Mouse (Mus musculus) 3T3-L1 (cell line): ENCODE results near the gene Olfm2.

Experiments used
- DNase-seq: peaks from one replicate; pipeline ENCODE4 v3.0.0-alpha.2; 2015; ENCODE audit warnings: low read depth, low spot score

Gene Olfm2

DNA sequence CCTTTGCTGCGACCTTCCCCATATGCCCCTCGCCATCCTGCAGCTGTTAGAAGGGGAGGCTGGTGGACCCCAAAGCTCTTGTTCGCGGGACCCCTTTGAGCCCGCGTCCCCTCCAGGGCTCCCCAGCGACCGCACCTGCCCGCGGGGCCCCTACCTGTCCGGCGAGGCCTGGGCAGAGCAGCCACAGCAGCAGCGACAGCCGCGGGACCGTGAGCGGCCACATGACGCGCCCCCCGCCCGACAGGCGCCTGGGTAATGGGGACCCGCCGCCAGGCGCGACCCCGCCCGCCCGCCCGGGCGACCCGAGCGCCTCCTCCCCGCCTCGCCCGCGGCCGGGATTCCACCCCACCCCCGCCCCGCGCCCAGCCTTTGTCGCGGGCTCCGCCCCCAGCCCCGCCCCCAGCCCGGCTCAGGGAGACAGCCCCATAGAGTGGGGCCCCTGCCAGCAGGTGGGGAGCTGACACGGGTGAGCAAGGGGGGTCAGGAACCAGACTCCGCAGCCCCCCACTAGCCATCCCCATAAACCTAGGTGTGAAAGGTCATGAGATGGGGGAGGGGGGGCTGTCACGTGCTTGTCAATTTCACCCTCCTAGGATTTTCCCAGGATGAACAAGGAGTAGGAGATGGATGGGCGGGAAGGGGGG lies at the start of gene Olfm2:
Gene Olfm2 (minus strand): TSS at position 333 of the 644 bp plus-strand sequence.
- no peak for DNase-seq

DNA sequence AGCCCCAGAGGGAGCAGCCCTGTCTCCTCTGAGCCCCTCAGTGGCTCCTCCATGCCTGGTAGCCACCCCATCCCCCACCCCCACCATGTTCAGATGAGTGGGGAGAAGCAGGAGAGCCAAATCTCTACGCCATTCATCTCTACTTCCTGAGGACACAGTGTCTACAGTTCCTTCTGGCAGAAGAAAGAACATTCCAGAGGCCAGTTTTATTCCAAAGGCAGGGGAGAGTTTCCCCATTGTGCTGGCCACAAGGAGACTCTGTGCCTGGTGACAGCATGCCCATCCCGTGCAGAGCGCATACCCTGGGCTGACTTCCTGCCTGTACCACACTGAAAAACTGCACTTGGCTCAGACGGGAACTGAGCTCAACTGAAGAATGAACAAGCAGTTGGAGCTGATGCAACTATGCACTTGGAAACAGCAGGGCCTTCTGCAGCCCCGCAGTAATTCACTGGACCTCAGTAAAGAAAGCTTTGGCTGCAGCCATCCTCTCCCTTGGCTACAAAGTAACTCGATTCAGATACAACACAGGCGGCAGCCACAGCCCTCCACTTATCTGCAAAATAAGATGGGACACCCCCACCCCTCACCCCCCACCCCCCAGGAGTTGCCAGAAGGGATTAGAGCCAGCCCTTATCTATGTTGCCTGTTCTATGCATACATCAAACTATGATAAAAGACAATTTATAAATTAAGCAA lies 48.1 kb upstream of the Olfm2 start:
- DNase-seq = peak; percentile 71

DNA sequence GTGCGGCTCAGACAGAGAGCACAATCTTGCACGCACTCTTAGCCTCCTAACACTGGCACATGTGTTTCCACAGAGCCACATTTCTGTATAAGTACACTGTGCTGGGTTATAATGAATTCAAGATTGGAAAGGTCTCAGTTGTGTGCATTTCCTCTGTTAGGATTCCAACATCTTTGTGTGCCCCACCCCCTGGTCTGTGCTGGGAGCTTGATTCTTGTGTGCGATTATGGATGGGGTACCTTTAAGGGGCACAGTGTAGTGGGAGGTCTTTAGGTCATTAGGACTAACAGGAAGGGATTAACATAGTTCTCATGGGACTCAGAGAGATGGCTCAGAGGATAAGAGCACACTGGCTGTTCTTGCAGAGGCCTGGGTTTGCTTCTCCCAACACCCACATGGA lies 44.2 kb upstream of the Olfm2 start:
- DNase-seq = no peak

DNA sequence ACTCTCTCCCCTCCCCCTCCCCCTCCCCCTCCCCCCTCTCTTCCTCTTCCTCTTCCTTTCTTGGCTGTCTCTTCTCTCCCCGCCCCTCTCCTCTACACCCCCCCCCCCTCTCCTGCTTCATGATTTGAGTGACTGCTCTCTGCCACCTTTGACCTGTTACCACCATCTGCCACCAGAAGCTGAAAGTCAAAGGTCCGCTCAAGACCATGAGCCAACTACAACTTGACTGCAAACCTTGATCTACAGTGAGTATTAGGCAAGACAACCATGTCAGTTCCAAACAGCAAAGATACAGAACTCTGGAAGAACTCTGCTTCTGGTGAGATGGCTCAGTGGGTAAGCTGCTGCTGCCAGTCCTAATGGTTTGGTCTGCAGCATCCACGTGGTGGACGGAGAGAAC lies 43.5 kb upstream of the Olfm2 start:
- no peak for DNase-seq

DNA sequence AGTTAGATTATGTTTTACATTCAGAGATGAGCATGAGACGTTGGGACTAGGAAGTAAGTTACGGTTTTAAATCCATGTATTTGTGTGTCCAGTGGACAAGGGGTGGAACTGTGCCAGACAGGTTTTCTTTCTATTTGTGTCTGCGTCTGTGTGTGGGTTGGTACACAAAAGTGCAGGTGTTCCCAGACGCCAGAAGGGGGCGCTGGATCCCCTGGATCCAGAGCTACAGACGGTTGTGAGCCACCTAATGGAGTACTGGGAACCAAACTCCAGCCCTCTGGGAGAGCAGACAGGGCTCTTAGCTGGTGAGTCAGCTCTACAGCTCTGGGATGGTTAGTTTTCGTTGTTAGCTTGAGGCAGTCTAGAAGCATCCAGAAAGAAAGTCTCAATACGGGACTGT lies 41.8 kb upstream of the Olfm2 start:
- no peak for DNase-seq

DNA sequence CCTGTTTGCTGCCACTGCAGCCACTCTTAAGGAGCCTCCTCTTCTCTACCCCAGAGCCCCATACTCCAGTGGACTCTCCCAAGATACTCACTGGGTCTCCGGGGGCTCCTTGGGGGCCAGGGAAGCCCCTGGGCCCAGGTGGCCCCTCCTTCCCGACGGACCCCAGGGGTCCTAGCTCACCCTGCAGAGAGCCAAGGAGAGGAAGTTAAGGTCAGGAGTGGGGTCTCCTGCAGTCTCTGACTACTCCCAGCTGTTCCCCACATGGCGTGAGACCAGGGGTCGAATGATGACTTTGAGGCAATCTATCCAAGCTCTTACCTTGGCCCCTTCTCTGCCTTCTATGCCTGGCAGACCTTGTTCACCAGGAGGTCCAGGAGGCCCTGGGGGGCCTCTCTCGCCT lies 38.9 kb upstream of the Olfm2 start:
- no peak for DNase-seq

DNA sequence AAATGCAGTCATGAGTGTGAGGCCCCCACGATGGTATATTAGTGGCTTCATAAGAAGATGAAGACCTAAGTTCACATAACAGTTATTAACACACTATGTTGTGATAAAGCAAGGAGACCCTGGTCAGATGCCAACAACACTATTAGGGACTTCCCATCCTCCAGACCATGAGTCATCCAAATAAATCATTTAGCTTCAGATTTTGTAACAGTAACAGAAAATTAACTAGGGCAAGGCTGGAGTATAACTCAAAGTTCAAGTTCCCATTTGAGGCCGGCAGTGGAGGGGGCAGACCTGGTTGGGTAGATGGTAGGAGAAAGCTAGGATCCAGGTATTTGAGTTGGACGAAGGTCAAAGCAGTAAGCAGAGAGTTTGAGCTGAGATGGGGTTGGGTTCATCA lies 35.1 kb upstream of the Olfm2 start:
- peak; percentile 79 for DNase-seq

DNA sequence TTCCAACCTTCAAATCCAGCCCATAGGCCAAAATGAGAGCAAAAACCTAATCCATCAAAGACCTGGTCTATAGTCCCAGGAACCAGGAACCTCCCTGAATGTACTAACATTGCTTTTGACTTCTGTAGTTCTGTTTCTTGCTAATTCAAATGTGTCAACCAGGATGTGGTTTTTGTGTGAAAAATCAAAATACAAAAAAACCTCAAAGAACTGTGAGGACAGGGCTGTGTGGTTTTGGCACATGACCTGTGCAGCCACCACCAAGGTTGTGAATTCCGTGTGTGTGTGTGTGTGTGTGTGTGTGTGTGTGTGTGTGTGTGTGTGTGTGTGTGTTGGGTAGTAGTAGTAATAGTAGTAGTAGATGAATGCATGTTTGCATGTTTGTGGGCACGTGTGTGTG lies 19.1 kb upstream of the Olfm2 start:
- DNase-seq = peak; percentile 32

DNA sequence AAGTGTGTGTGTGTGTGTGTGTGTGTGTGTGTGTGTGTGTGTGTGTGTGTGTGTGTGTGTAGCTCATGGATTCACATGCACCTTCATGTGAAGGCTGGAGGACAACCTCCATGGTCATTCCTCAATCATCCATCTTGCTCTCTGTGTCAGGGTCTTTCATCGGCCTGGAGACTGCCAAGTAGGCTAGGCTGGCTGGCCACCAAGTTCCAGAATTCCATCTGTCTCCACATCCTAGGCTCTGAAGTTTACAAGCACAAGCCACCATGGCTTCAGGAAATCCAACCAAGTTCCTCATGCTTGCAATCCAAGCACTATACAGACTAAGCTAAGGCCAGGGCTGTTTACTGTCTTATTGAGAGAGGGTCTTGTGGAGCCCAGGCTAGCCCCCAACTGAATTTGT lies 16.9 kb upstream of the Olfm2 start:
- peak; percentile 39 for DNase-seq

DNA sequence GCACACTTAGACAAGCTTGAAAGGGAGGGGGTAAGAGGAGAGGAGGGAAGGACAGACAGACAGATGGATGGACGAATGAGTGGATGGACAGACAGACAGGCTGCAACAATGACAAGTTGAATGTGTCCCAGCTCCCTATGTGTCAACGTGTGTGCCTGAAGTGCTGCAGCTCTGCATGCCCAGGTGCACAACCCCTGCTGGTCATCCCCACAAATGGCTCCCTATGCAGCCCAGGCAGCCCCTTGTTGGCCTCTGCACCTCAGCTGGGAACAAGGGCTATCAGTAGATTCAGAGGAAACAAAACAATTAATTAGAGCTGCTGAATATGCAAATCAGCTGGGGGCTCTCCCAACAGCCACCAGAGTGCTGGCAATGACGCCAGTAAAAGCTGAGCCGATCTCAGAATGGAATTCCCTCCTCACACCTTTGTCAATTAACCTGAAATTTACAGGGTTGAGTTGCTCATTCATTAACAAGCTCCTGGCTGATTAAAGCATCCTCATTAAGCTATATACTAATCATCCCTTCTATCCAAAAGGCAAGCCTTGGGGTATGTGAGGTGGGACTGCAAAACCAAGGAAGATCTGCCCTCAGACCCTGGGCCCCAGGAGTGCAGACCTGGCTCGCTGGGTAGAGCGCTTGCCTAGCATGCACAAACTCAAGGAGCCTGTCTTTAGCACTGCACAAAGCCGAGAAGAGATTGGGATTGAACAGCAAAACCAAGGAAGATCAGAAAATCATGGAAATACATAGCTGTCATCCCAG lies 16.2 kb upstream of the Olfm2 start:
- DNase-seq = no peak

DNA sequence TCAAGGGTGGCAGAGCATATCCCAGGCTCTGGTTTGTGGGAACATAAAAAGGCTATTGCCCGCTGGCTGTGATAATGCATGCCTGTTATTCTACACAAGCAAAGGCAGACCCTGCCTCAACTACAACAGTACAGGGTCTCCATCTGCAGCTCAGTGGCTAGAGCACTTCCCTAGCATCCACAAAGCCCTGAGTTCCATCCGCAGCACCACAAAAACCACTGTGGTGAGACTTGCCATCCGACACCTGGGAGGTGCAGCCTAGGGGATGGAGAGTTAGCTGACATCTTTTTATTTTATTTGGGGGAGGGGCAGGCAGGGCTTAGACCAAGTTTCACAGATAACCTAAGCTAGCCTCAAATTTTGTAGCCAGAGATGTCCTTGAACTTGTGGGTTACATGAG lies 15.2 kb upstream of the Olfm2 start:
- no peak for DNase-seq

DNA sequence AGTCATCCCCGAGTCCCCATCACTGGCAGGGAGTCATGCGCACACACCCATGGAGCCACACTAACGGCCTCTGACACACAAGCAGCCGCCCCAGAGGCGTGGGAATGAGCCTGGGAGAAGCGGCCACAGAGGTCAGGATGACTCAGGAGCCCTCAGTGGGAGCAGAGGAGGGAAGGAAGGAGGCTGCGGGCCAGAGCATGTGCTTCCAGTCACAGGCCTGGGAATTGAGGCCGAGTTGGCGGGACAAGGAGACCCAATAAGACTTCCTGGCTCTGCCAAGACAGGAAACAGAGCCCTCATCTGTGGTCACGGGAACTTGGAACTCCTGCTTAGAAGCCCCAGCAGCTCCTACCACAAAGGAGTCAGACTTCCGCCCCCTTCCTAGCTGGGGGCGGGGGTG lies 14.7 kb upstream of the Olfm2 start:
- peak; percentile 97 for DNase-seq

DNA sequence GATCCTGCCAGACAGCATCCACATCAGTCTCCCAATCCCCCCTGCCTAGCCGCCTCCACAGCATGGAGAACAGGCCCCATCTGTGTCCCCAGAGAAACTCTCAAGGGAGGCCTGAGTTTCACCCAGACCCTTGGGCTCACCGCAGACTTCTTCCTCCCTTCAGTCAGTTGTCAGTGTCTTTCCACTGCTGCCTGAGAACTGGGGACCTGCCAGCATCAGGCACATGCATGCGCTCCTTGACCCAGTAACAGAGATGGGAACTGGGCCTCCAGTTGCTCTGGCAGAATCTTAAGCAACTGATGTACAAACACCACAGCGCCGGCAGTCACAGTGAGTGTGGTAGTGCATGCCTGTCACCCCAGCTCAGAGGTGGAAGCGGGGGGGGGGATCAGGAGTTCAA lies 12.7 kb upstream of the Olfm2 start:
- DNase-seq = no peak

DNA sequence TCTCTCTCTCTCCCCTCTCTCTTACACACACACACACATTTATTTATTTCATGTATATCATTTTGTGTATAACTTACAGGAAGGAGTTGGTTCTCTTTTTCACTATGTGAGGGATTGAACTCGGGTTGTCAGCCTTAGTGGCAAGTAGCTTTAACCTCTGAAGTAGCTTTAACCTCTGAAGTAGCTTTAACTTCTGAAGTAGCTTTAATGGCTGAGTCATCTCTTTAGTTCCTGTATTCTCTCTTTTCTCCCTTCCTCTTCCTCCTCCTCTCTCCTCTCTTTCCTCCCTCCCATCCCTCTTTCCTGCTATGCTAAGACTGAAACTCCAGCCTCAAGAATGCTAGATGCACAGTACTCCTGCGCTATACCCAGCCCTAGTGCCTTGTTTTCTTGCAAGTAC lies 12.1 kb upstream of the Olfm2 start:
- no peak for DNase-seq

DNA sequence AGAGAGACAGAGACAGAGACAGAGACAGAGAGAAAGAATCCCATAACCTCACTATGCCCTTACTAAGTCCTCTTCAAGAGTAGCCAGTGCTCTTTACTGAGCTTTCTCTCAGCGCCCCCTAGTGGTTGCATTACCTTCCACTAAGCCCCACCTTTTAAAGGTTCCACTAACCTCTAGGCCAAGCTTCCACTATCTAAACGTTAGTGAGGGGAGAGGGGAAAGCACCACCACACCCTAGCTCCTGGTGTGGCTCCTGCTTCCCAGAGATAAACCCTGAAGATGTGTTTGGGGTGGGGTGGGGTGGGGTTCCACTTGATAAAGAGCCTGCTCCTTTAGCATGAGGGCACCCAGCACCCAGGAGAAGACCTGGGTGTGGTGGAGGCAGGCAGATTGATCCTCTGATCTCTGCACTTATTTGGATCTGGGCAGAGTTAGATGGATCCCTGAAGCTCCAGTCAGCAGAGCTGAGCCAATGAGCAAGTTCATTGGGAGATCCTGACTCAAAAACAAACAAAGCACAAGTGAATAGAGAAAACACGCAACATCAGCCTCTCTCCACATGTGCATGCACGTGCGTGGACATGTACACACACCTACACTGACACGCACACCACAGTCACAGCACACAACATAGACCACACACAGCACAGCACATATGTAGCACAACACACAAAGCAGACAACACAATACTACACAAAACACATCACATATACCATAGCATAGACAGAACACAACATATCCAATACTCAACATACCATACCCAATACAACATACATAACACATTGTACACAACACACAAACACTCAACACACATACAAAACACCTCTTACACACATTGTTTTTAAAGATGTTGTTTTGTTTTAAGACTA lies 11.2 kb upstream of the Olfm2 start:
- DNase-seq = peak; percentile 74

DNA sequence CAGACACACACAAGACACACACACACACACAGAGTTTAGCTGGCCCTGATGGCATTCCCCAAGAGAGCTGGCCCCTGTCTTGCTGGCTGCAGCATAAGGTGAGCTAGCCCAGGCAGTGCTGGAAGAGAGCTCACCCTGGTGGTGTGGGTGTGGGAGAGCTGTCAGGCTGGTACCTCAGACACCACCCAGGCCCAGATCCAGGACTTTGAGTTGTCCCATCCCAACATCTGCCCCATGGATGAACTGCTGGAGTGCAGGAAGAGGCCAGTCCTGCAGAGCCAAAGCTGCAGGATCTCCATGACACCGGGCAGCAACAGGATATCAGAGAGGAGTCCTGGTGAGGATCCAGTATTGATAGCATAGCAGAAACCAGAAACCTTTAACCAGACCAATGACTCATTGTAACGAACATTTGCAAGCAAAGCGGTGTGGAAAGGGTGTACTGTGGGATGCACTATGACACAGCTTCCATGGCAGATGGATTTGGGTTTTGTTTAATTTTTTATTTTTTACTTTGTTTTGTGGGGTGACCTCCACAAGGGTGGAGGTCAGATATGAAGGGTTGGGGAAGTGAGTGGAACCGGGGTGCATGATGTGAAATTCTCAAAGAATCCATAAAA lies 10.0 kb upstream of the Olfm2 start:
- peak; percentile 33 for DNase-seq

DNA sequence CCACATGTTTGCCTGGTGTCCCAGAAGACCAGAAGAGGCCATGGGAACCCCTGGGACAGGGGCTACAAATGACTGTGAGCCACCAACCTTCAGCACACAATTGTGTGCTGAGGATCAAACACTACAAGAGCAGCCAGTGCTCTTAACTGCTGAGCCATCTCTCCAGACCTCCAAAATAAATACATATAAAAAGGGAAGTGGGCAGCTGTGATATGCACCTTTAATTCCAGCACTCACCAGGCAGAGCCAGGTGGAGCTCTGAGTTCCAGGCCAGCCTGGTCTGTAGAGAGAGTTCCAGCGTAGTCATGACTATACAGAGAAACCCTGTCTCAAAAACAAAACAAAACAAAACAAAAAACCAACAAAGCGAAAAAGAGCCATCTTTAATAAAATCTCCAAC lies 8.2 kb upstream of the Olfm2 start:
- no peak for DNase-seq

DNA sequence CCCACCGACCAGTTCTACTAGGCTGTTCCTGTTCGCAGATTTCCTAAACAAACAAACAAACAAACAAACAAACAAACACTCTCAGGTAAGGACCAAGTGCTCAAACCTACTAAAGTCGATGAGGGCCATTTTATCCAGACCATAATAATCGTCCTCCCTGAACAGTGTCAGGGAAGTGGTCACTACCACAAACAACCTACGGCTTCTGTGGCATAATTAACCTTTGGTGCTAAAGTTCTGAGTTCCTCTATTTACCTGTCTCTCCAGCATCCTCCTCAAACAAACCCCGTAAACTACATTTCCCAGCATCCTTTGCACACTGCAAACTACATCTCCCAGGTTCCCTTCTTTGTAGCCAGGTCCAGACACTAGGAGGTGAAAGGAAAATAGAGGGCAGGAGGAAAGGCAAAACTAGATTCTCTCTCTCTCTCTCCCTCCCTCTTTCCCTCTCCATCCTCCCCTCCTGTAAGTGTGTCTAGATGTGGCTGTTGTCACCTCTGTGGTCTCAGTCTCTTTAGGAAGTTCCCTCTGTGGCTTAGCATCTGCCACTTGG lies 5.4 kb upstream of the Olfm2 start:
- peak; percentile 40 for DNase-seq

DNA sequence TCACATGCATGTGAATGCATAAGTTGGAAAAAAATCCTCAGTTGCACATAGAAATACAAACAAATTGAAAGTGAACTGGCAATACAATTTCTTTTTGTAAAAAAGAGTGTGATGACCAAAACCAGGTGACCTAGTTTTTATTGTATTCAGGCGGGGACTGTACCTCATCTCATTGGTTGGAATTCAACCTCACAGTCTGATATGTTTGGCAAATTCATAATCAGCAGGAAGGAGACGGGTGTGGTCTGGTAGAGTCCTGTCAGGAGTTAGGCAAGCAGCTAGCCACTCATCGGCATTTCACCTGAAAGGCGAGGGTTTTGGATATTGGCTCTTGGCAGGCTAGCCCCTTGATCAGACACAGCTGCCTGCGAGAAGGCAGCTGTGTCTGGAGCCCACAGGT lies 3.1 kb upstream of the Olfm2 start:
- DNase-seq = no peak

DNA sequence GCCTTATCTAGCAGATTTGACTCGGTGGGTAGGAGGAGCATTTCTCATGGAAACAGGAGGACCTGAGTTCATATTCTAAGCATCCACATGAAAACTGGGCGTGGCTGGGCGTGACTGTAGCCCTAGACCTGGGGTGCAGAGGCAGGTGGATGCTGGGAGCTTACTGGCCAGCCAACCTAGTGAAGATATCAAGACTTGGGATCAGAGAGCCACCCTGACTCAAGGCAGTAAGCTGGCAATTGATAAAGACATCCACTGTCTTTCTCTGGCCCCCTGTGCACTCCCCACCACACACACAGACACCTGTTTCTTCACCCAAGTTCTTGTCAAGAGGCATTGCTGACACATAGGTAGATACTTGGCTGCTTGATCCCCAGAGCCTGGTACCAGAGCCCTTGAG lies 2.4 kb upstream of the Olfm2 start:
- DNase-seq = no peak

DNA sequence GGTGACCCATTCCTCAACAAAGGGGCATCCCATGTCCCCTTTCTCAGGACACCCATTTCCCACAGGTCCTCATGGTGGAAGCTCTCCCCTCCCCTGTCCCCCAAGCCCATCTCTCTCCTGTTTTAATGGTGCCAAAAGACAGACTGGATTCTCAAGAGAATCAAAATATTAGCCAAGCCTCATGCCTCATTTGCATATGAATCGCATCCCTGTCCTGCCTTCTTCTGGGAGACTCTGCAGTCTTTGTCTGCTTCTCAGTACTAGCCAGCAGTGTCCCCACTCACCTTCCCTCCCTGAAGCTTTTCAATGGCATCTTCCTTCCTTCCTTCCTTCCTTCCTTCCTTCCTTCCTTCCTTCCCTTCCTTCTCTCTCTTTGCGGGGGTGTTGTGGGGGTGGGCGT lies 1.5 kb upstream of the Olfm2 start:
- DNase-seq = no peak
